Mouse (Mus musculus) ovary, adult 2 months (tissue): ENCODE data around the gene Acot11. TPM values are rescaled to one million over a fixed set of nuclear protein-coding genes. Genes with fewer than 3 reads are reported as not detected.

Experiments
- polyA plus RNA-seq: library from polyadenylated mRNA; depleted of rRNA; stranded (reverse); fragments of >200 nt; gene quantifications from 2 replicates; pipeline ENCODE4 v1.2.3, GENCODE M21; 2012; rRNA removed

Gene Acot11
- polyA plus RNA-seq = 10.8 and 13.7 TPM in 2 replicates

GRCm38 (mm10) chr4:106804910-106805274 lies at the start of gene Acot11:
Gene Acot11 (minus strand): TSS chr4:106804998.

DNA sequence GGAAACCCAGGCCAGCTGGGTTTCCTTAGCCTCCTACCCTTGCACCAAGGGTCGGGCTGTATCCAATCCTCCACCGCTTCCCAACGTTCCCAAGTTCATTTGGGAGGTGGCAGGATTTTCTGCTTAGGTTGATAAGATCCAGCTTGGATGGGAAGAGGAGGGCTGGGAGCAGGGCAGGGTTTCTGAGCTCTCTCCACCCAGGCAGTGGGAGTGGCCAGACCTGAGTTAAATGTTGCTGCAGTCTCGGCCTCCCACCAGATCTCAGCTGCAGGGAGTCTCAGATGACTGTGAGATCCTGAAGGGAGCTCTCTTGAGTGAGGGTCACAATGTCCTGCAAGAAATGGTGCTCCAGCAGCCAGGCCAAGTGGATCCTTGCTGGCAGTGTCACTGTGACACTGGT lies 71.2 kb downstream of the Acot11 start, which contains the start of gene Fam151a:
Gene Fam151a, plus strand, starts transcription at position 254 of the 400 bp plus-strand sequence.

DNA sequence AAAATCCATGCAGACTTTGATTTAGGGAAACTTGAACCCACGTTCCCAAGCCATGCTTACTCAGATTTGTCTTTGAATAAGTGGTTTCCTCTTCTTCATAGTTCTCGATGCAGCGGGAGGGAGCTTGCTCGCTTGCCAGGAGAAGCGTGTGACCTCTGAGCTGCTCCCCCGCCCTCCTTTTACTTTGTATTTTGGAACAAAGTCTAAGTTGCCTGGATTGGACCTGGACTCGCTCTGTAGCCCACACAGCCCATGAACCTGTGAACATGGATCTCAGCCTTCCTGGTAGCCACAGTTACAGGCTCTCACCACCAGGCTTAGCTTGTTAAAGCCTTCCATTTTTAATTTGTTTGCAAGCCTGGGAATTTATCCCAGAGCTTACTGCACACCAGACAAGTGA lies 74.0 kb downstream of the Acot11 start, which contains the start of gene Mroh7:
Gene Mroh7, minus strand, starts transcription at position 112 of the 400 bp plus-strand sequence.

Other genes with a start within 250 kb of the Acot11 start
- 146 and 162 TPM in 2 replicates for gene Dhcr24, start 244.0 kb downstream of the Acot11 start, polyA plus RNA-seq
- gene Lexm, start 187.8 kb downstream of the Acot11 start, polyA plus RNA-seq = not detected in 2 replicates
- gene Ttc22, start 182.6 kb downstream of the Acot11 start, polyA plus RNA-seq = 2.0 TPM in 2 replicates
- gene Pars2, start 153.9 kb downstream of the Acot11 start, polyA plus RNA-seq = 11.9 and 19.5 TPM in 2 replicates
- 50.9 and 53.1 TPM in 2 replicates for gene Ttc4, start 126.1 kb downstream of the Acot11 start, polyA plus RNA-seq
- gene Mroh7, start 74.1 kb downstream of the Acot11 start, polyA plus RNA-seq = 5.2 and 6.6 TPM in 2 replicates
- 12.7 and 14.8 TPM in 2 replicates for gene Fam151a, start 71.1 kb downstream of the Acot11 start, polyA plus RNA-seq
- gene Ssbp3, start 105.7 kb upstream of the Acot11 start, polyA plus RNA-seq = 68.5 and 72.7 TPM in 2 replicates